Mouse (Mus musculus): ENCODE results near the gene Cp. TPM values are rescaled to one million over a fixed set of nuclear protein-coding genes. Genes with fewer than 3 reads are reported as not detected.

Gene Cp
- polyA plus RNA-seq, 1 experiment: 0.16 TPM

DNA sequence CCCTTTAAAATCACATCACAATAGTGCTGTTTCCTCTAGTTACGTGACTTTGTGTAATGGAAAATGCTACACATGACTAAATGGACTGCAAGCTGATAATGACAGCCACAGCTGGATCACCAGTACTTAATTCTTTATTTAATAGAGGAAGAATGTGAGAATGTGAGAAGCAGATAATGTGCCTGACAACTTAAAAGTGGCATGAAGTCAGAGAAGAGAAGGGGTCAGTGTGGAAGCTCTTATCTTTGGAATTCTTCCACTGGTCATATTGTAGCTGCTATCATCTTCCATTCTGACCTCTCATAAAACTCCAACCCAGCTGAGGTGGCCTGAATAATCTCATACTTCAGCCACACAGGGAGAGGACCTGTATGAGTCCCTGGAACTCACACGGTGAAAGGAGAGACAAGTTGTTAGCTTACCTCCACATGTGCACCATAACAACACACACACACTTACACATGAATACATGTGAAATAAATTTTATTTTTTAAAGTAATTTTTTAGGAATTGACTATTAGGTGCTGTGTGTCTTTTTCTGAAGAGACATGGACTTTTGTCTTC is 7.9 kb downstream of the Cp start:
- TF ChIP-seq GATA1 (IDR thresholded peaks at IDR 0.05; ENCODE audit: borderline replicate concordance, low read length) (no peak), FLI1 (IDR thresholded peaks at IDR 0.05; ENCODE audit: low read length) (no peak)
- H3K4me1 ChIP-seq: no peaks in the 10 kb centered on the region
- H3K9me3 ChIP-seq: no peaks in the 10 kb centered on the region
- H3K36me3 ChIP-seq (replicated peaks; ENCODE audit: low read length): no peaks in the 10 kb centered on the region
- H3K4me3 ChIP-seq (replicated peaks): no peak overlapping the region
- no peaks in the 10 kb centered on the region for H3K27me3 ChIP-seq (replicated peaks)

DNA sequence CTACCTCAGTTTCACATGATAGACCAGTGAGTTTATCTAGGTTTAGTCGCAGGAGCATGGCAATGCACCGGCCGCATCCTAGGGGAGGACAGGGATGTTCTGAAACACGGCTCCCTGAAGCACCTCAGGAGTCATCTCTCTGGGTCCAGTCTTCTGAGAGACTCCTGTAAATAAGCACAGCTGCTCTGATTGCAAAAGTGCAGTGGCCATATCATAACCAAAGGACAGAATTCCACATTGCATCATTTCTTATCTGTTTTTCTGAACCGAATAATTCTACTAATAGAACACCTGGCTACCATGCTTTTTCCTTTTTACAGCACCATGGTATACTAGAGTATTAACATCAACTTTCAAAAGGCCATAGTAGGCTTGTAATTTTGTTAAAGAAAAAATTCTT is 8.4 kb downstream of the Cp start:
- Histone ChIP-seq H3K27me3 (replicated peaks) (no peaks in the 10 kb centered on the region), H3K9me3 (no peaks in the 10 kb centered on the region), H3K36me3 (replicated peaks; ENCODE audit: low read length) (no peaks in the 10 kb centered on the region), H3K4me3 (replicated peaks) (no peak overlapping the region), H3K4me1 (no peaks in the 10 kb centered on the region)
- TF ChIP-seq FLI1 (IDR thresholded peaks at IDR 0.05; ENCODE audit: low read length) (no peak), GATA1 (IDR thresholded peaks at IDR 0.05; ENCODE audit: borderline replicate concordance, low read length) (no peak)

DNA sequence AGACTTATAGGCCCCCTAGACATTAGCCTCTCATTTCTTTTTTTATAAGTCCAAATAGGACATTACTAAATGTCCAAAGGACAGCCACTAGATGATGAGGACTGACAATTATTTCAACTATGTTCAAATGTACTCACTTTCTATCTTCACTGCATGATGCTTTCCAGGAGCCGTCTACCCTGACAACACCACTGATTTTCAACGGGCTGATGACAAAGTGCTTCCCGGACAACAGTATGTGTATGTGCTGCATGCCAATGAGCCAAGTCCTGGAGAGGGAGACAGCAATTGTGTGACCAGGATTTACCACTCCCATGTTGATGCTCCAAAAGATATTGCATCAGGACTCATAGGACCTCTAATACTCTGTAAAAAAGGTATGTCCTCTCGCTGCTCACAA is 9.2 kb downstream of the Cp start:
- no peaks in the 10 kb centered on the region for H3K27me3 ChIP-seq (replicated peaks)
- H3K9me3 ChIP-seq: no peaks in the 10 kb centered on the region
- H3K36me3 ChIP-seq (replicated peaks; ENCODE audit: low read length): no peaks in the 10 kb centered on the region
- no peak overlapping the region for H3K4me3 ChIP-seq (replicated peaks)
- no peaks in the 10 kb centered on the region for H3K4me1 ChIP-seq
- no peak for TF ChIP-seq FLI1 (IDR thresholded peaks at IDR 0.05; ENCODE audit: low read length)
- no peak for TF ChIP-seq GATA1 (IDR thresholded peaks at IDR 0.05; ENCODE audit: borderline replicate concordance, low read length)

DNA sequence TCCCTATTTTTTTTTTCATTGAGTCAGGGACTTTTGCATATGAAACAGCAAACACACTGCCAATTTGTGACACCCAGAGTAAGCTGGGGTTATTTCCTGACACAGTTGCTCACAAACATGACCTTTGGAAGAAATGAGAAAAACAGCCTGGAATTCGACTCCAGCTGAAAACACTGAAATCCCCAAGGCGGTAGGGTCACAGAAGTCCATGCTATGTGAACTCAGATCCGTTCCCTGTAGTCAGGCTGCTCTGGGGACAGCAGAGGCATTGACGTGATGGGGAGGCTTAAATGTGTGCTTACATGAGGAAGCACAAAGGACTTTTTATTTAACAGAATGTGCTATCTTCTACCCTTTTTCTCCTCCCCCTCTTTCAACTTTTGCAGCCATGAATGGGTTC is 21.6 kb downstream of the Cp start:
- Histone ChIP-seq H3K4me3 (replicated peaks) (no peak overlapping the region), H3K27me3 (replicated peaks) (no peaks in the 10 kb centered on the region), H3K4me1 (no peaks in the 10 kb centered on the region), H3K9me3 (no peaks in the 10 kb centered on the region), H3K36me3 (replicated peaks; ENCODE audit: low read length) (no peaks in the 10 kb centered on the region)
- no peak for TF ChIP-seq FLI1 (IDR thresholded peaks at IDR 0.05; ENCODE audit: low read length)

DNA sequence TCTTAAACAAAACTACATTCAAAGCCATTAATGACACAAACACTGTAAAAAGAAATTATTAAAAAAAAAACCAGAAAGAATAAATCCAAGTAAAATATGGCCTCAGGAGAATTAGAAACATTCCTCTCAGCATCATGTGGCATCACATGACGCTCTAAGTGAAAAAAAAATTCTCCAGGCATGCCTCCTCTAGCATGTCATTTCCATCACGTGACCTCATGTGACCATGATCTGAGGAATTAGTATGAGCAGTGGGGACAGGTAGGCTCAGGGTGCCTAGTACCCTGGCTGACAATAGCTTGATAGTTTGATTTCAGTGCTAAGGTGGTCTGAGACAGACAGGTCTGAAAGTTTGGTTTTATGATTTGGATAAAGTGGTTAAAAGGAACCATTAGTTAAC is 24.3 kb downstream of the Cp start:
- no peaks in the 10 kb centered on the region for H3K9me3 ChIP-seq
- TF ChIP-seq FLI1 (IDR thresholded peaks at IDR 0.05; ENCODE audit: low read length) (no peak), GATA1 (IDR thresholded peaks at IDR 0.05; ENCODE audit: borderline replicate concordance, low read length) (no peak)
- no peaks in the 10 kb centered on the region for H3K36me3 ChIP-seq (replicated peaks; ENCODE audit: low read length)
- H3K27me3 ChIP-seq (replicated peaks): no peaks in the 10 kb centered on the region
- no peak overlapping the region for H3K4me3 ChIP-seq (replicated peaks)
- peaks cover 2% of the 10 kb centered on the region for H3K4me1 ChIP-seq

DNA sequence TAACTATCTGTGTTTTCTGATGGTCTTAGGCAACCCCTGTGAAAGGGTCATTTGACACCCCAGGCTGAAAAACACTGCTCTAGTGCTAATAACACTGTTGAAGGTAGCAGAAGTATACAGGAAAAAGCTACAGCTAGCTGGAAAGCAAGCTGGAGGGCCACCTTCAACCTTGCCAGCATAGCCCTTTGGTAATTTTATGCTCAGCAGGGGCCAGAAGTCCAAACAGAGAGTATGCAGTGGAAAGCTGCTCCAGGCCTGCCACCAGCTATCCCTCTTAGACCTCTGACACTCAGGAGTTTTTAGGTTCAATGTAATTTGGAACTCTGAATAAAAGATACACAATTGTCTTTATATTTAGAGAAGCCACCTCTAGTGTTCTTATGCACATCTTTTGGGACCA is 26.0 kb downstream of the Cp start:
- Histone ChIP-seq H3K4me1 (peaks cover 5% of the 10 kb centered on the region), H3K36me3 (replicated peaks; ENCODE audit: low read length) (no peaks in the 10 kb centered on the region), H3K4me3 (replicated peaks) (no peak overlapping the region), H3K27me3 (replicated peaks) (no peaks in the 10 kb centered on the region), H3K9me3 (no peaks in the 10 kb centered on the region)
- TF ChIP-seq FLI1 (IDR thresholded peaks at IDR 0.05; ENCODE audit: low read length) (no peak), GATA1 (IDR thresholded peaks at IDR 0.05; ENCODE audit: borderline replicate concordance, low read length) (no peak)

DNA sequence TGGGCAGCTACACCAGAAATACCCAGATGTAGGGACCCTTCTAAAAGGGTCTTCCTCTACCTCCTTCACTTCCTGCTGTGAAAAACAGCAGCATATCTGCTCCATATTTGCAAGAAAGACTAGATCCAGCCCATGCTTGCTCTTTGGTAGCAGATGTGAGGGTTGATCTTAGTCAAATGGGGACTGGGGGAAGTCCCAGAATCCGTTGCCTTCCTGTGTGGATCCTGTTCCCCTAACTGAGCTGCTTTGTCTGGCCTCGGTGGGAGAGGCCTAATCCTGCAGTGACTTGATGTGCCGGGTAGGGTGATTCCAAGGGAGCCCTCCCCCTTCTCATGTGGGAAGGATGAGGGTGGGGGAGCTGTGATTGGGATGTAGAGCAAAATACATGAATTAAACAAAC is 29.3 kb downstream of the Cp start:
- Histone ChIP-seq H3K36me3 (replicated peaks; ENCODE audit: low read length) (no peaks in the 10 kb centered on the region), H3K4me1 (peaks cover 7% of the 10 kb centered on the region), H3K4me3 (replicated peaks) (no peak overlapping the region), H3K27me3 (replicated peaks) (no peaks in the 10 kb centered on the region), H3K9me3 (no peaks in the 10 kb centered on the region)
- TF ChIP-seq GATA1 (IDR thresholded peaks at IDR 0.05; ENCODE audit: borderline replicate concordance, low read length) (no peak), FLI1 (IDR thresholded peaks at IDR 0.05; ENCODE audit: low read length) (no peak)

DNA sequence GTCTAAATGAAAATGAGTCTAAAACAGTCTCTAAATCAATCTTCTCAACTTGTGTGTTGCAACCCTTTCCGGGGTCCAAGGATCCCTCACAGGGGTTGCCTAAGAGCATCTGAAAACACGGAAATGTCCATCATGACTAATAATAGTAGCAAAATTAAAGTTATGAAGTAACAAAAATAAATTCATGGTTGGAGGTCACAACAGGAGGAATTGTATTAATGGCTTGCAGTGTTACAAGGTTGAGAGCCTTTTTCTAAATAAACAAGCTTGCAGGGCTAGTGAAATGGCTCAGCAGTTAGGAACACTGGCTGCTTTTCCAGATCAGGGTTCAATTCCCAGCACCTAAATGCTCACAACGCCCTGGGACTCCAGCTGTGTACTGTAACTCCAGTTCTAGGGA is 33.2 kb downstream of the Cp start:
- TF ChIP-seq FLI1 (IDR thresholded peaks at IDR 0.05; ENCODE audit: low read length) (no peak), GATA1 (IDR thresholded peaks at IDR 0.05; ENCODE audit: borderline replicate concordance, low read length) (no peak)
- Histone ChIP-seq H3K27me3 (replicated peaks) (no peaks in the 10 kb centered on the region), H3K9me3 (no peaks in the 10 kb centered on the region), H3K36me3 (replicated peaks; ENCODE audit: low read length) (no peaks in the 10 kb centered on the region), H3K4me1 (peaks cover 7% of the 10 kb centered on the region), H3K4me3 (replicated peaks) (no peak overlapping the region)

DNA sequence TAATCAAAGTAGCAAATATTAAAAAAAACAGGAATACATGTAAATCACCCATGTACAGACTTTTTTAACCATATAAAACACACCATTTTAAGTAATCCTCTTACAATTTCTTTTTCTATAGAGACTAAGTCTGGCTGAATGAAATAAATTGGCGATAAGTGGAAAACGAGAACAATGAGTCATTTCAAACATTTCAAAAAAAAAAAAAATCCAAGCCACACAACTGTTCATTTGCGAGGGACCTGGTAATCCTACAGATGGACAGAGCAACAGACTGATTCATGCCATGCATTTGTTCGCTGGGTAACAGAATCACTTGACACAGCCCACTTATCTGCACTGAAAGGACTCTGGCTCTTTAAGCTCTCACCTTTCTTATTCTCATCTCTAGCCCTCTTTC is 35.5 kb downstream of the Cp start:
- H3K4me3 ChIP-seq (replicated peaks): no peak overlapping the region
- no peaks in the 10 kb centered on the region for H3K9me3 ChIP-seq
- H3K4me1 ChIP-seq: 0 out of 2 replicates have a peak, but pooled peaks cover 3% of the 10 kb centered on the region
- no peaks in the 10 kb centered on the region for H3K27me3 ChIP-seq (replicated peaks)
- TF ChIP-seq FLI1 (IDR thresholded peaks at IDR 0.05; ENCODE audit: low read length): no peak
- no peak for TF ChIP-seq GATA1 (IDR thresholded peaks at IDR 0.05; ENCODE audit: borderline replicate concordance, low read length)
- peaks cover 11% of the 10 kb centered on the region for H3K36me3 ChIP-seq (replicated peaks; ENCODE audit: low read length)

DNA sequence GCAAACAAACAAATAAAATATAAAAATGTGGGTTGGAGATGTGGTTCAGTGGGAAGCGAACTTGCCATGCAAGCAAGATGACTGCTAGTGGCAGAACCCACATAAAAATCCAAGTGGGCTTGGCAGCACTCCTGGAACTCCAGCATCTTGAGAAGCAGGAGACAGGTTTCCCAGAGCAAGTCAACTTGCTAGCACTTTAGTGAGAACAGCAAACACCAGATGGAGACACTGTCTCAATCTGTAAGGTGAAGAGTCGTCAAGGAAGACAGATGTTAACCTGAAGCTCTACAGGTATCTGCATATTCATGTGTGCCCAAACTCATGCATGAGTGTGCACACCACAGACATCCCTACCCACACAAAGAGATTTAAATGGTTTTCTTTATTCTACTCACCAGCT is 42.7 kb downstream of the Cp start:
- Histone ChIP-seq H3K36me3 (replicated peaks; ENCODE audit: low read length) (peaks cover 67% of the 10 kb centered on the region), H3K9me3 (no peaks in the 10 kb centered on the region)
- TF ChIP-seq FLI1 (IDR thresholded peaks at IDR 0.05; ENCODE audit: low read length): no peak
- TF ChIP-seq GATA1 (IDR thresholded peaks at IDR 0.05; ENCODE audit: borderline replicate concordance, low read length): no peak

DNA sequence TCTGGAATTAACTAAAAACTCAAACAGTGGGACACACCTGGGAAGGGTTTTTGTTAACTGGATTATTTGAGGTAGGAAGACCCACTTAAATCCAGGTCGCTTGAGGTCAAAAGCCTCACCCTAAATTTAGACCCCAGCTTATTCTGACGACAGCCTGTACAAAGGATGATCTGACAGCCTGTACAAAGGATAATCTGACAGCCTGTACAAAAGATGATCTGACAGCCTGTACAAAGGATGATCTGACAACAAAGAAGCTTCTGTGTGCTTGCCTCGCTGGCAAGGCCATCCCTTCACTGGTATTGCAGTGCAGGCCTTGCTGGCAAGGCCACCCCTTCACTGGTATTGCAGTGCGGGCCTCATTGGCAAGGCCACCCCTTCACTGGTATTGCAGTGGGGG is 44.0 kb downstream of the Cp start:
- H3K4me1 ChIP-seq: peaks cover 6% of the 10 kb centered on the region
- no peak for TF ChIP-seq GATA1 (IDR thresholded peaks at IDR 0.05; ENCODE audit: borderline replicate concordance, low read length)
- no peak for TF ChIP-seq FLI1 (IDR thresholded peaks at IDR 0.05; ENCODE audit: low read length)
- no peaks in the 10 kb centered on the region for H3K9me3 ChIP-seq
- no peaks in the 10 kb centered on the region for H3K27me3 ChIP-seq (replicated peaks)
- no peak overlapping the region for H3K4me3 ChIP-seq (replicated peaks)
- peaks cover 69% of the 10 kb centered on the region for H3K36me3 ChIP-seq (replicated peaks; ENCODE audit: low read length)

More for the DNA sequence above, 42.7 kb downstream of the Cp start:
- H3K4me1 ChIP-seq: peaks cover 4% of the 10 kb centered on the region
- H3K27me3 ChIP-seq (replicated peaks): no peaks in the 10 kb centered on the region
- H3K4me3 ChIP-seq (replicated peaks): no peak overlapping the region
